Mouse (Mus musculus): Measurements from ENCODE around the gene H2-DMb1.

GRCm38 (mm10) chr17:34155534-34155933 is 2.7 kb downstream of the H2-DMb1 start:
- TF ChIP-seq CTCF (conservative IDR thresholded peaks at IDR 0.05; ENCODE audit: low read length) (no peak), POU5F1 (IDR thresholded peaks at IDR 0.05; ENCODE audit: borderline replicate concordance, low read length) (no peak), NANOG (IDR thresholded peaks at IDR 0.05; ENCODE audit: borderline replicate concordance, low read length) (no peak)
